Mouse (Mus musculus) C2C12 (cell line): ENCODE measurements around the gene Grik3. TPM values are rescaled to one million over a fixed set of nuclear protein-coding genes. Genes with fewer than 3 reads are reported as not detected.

Experiments used
- H3K27me3 ChIP-seq: one replicate; pipeline ENCODE4 v1.6.1; 2011; ENCODE audit not compliant: control insufficient read depth, insufficient read depth, insufficient read length
- H3K36me3 ChIP-seq: one replicate; pipeline ENCODE4 v1.6.1; 2011; ENCODE audit not compliant: control insufficient read depth, insufficient read depth
- H3K4me3 ChIP-seq: one replicate; pipeline ENCODE4 v1.5.1; 2011; ENCODE audit warnings: mild to moderate bottlenecking, control low read depth; ENCODE audit not compliant: poor library complexity, insufficient read depth, severe bottlenecking
- H3K79me2 ChIP-seq: one replicate; pipeline ENCODE4 v1.6.1; 2011; ENCODE audit not compliant: control insufficient read depth, insufficient read depth
- H3K79me3 ChIP-seq: one replicate; pipeline ENCODE4 v1.6.1; 2011; ENCODE audit warnings: low read depth, control low read depth
- H3ac ChIP-seq: one replicate; pipeline ENCODE3; 2011; ENCODE audit warnings: low read depth; ENCODE audit not compliant: control insufficient read depth, insufficient read length
- CEBPB ChIP-seq: IDR thresholded peaks from one replicate; pipeline ENCODE4 v1.6.1; 2011; ENCODE audit warnings: low read depth, mild to moderate bottlenecking, control low read depth, moderate library complexity
- CTCF ChIP-seq: IDR thresholded peaks from one replicate; pipeline ENCODE4 v1.5.1; 2011; ENCODE audit not compliant: control insufficient read depth, insufficient read depth, insufficient read length
- FOSL1 ChIP-seq: IDR thresholded peaks from one replicate; pipeline ENCODE4 v1.8.0; 2011; ENCODE audit warnings: mild to moderate bottlenecking, low read length; ENCODE audit not compliant: poor library complexity, insufficient read depth, severe bottlenecking
- MAX ChIP-seq: IDR thresholded peaks from one replicate; pipeline ENCODE4 v1.6.1; 2011; ENCODE audit warnings: mild to moderate bottlenecking, control low read depth
- MYOD1 ChIP-seq: IDR thresholded peaks from one replicate; pipeline ENCODE4 v1.6.1; 2011; ENCODE audit warnings: low read depth; ENCODE audit not compliant: control insufficient read depth, insufficient read length
- MYOG ChIP-seq: IDR thresholded peaks from one replicate; pipeline ENCODE4 v1.6.1; 2011; ENCODE audit not compliant: control insufficient read depth, insufficient read length; ENCODE audit errors: extremely low read depth
- USF1 ChIP-seq: IDR thresholded peaks from one replicate; pipeline ENCODE4 v1.6.1; 2011; ENCODE audit warnings: low read depth, mild to moderate bottlenecking, control low read depth, moderate library complexity
- polyA plus RNA-seq: library from polyadenylated mRNA; unstranded; fragments of >200 nt; fragmentation: generic; extraction: Trizol; gene quantifications from one replicate; pipeline ENCODE4 v1.2.1, GENCODE M21; 2012; ENCODE audit warnings: missing spikeins

Grik3 gene
- polyA plus RNA-seq, 1 experiment: 0.01 TPM

DNA sequence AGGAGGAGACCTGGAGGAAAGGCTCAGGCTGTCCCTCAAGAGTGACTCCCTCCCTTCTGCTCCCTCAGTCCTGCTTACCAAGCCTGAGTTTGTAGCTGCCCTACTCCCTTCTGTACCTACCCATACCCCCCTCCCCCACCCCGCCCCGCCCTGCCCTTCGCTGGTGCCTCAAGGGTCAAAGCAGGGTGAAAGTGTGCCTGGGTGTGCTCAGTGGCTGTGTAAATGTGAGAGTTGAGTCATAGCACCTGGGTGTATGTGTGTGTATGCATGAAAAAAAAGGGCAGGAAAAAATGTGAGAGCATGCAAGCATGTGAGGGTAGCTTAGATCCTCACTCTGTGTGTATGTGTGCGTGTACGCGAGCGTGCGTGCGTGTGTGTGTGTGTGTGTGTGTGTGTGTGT is 49.1 kb downstream of the Grik3 start:
- H3K27me3 ChIP-seq: no peaks in the 10 kb centered on the region
- TF ChIP-seq CEBPB (no peak), CTCF (no peak), USF1 (no peak), MYOG (no peak), FOSL1 (no peak), MYOD1 (no peak), MAX (no peak)

DNA sequence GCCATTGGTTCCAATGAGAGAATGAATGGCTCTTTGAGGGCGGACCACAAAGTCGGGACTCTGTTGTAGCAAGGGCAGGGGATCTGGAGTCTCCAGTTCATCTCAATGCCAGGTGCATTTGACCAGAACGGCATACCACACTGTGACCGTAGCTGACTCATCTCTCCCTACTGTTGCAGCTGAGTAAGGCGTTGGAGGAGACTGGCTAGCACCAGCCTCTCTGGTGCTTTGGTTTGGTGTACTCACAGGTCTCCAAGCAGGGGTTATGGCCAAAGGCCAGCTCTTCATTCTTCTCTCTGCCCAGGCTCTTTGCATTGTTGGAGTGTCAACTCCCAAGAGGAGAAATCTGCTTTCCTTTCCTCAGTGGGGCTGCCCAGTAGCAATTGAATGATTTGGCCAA is 52.7 kb downstream of the Grik3 start:
- no peaks in the 10 kb centered on the region for H3K27me3 ChIP-seq
- no peak overlapping the region for H3ac ChIP-seq

More for the DNA sequence above, 49.1 kb downstream of the Grik3 start:
- no peak overlapping the region for H3K4me3 ChIP-seq
- H3ac ChIP-seq: no peak overlapping the region
- H3K79me2 ChIP-seq: no peaks in the 10 kb centered on the region
- H3K36me3 ChIP-seq: no peaks in the 10 kb centered on the region
- H3K79me3 ChIP-seq: no peaks in the 10 kb centered on the region

DNA sequence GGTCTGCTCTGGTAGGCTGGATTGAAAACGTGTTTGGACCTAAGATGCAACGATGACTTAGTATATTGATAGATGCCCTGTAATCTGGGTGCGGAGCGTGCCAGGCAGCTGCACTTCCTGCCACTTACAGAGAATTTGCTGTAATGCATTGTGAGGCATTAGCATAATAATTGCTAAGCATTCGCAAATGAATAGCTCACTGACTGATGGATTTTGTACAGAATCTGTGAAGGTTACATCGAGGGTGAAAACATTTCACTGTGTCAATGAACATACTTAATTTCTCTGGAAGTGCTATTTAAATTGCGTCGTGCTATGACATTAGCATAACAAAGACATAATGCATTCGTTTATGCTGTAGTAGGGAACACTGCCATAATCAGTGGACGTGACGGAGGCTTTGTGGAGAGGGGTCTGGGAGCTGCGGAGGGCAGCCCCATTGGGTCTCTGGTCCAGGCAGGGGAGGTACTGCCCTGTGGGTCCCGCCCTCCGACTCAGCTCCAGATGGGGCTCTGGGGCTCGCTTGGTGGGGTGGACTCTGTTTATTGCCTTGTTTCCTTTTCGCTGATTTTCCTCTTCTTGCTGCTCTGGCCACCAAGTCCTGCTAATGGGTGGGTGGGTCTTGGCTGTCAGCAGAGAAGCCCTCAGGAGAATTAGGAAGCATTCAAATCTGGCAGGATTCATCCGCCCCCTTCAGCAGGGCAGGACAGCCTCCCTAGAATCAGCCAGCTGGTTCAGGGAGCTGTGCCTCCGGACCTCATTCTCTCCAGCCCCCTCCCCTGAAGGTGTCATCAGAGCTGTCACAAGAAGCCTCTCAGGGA is 54.7 kb downstream of the Grik3 start:
- Histone ChIP-seq H3K79me3 (no peaks in the 10 kb centered on the region), H3ac (no peak overlapping the region), H3K4me3 (no peak overlapping the region), H3K27me3 (no peaks in the 10 kb centered on the region), H3K79me2 (no peaks in the 10 kb centered on the region), H3K36me3 (no peaks in the 10 kb centered on the region)
- TF ChIP-seq CTCF (no peak), FOSL1 (no peak), CEBPB (no peak), MAX (no peak), MYOD1 (no peak), MYOG (no peak), USF1 (no peak)

More for the DNA sequence above, 52.7 kb downstream of the Grik3 start:
- H3K4me3 ChIP-seq: no peak overlapping the region
- no peaks in the 10 kb centered on the region for H3K79me2 ChIP-seq
- no peaks in the 10 kb centered on the region for H3K79me3 ChIP-seq
- no peaks in the 10 kb centered on the region for H3K36me3 ChIP-seq
- no peak for TF ChIP-seq MAX
- no peak for TF ChIP-seq MYOG
- no peak for TF ChIP-seq FOSL1
- no peak for TF ChIP-seq CEBPB
- TF ChIP-seq CTCF: no peak
- no peak for TF ChIP-seq USF1
- TF ChIP-seq MYOD1: no peak

DNA sequence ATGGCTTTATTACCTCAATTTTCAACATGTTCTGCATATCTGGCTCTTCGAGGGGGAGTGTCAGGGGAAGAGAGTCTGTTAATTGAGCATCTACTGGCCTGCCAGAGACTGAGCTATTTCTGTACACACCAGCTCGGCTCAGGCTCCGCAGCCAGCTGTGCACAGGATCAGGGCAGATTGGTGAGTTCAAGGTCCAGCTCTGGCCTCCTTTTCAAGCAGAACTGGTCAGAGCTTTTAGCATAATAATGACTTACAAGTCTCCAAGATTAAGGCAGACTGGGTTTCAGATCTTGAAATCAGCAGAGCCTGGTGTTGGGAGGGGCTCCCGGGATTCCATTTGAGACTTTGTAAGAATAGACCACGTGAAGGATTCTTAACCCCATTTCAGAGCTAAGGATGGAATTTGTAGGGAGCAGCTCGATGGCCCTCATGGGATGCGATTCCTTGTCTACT is 55.3 kb downstream of the Grik3 start:
- Histone ChIP-seq H3ac (no peak overlapping the region), H3K79me2 (no peaks in the 10 kb centered on the region), H3K79me3 (no peaks in the 10 kb centered on the region), H3K36me3 (no peaks in the 10 kb centered on the region), H3K4me3 (no peak overlapping the region), H3K27me3 (no peaks in the 10 kb centered on the region)
- TF ChIP-seq MAX: no peak
- TF ChIP-seq MYOG: no peak
- TF ChIP-seq USF1: no peak
- TF ChIP-seq CTCF: no peak
- no peak for TF ChIP-seq FOSL1
- TF ChIP-seq CEBPB: no peak
- TF ChIP-seq MYOD1: no peak

- H3K27me3 ChIP-seq: no peaks in the 10 kb centered on the region
- H3K36me3 ChIP-seq: no peaks in the 10 kb centered on the region
- TF ChIP-seq USF1 (no peak), CEBPB (no peak), FOSL1 (no peak), CTCF (no peak), MAX (no peak), MYOG (no peak), MYOD1 (no peak)
- H3K4me3 ChIP-seq: no peak overlapping the region
- H3ac ChIP-seq: no peak overlapping the region
- no peaks in the 10 kb centered on the region for H3K79me3 ChIP-seq
- H3K79me2 ChIP-seq: no peaks in the 10 kb centered on the region
Observed at GRCm38 (mm10) chr4:125548190-125548589, 57.7 kb downstream of the Grik3 start.

DNA sequence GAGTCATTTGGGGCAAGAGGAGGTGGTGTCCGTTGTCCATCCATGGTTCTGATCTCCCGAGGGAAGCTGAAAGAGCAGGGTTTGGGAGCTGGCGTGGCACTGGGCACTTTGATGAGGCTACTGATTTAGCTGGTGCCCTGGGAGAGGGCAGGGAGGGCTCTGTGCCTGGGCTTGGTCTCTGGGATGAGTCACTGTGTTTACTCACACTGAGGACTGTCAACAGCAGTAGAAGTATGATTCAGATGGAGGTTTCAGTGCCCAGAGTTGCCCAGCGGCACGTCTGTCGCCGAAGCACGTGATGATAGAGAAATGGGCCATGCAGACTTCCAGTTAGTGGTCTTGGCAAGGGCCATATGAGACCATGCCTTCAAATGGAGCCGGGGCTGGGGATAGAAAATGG is 63.3 kb downstream of the Grik3 start:
- no peak overlapping the region for H3ac ChIP-seq
- H3K79me2 ChIP-seq: no peaks in the 10 kb centered on the region
- H3K79me3 ChIP-seq: no peaks in the 10 kb centered on the region
- TF ChIP-seq FOSL1 (no peak), CEBPB (no peak), MYOD1 (no peak), MYOG (no peak), MAX (no peak), CTCF (no peak), USF1 (no peak)
- no peak overlapping the region for H3K4me3 ChIP-seq
- H3K36me3 ChIP-seq: no peaks in the 10 kb centered on the region
- H3K27me3 ChIP-seq: no peaks in the 10 kb centered on the region
